23 mouse cellular contexts compared by ENCODE assay signal in genomic region chr2:92173186-92173585, GRCm38 (mm10).
"Had no signal": no experiment of that assay in that cellular context is flagged by ENCODE, and none has a peak within 500 bp of the region (broad histone marks: within the 10 kb centered on the region; RNA-seq: fewer than 3 reads in every experiment).

No protein-coding gene starts in this region.

- ATAC-seq: hindbrain, postnatal 0 days; liver, embryonic 12.5 days had no signal

- H3K9me3 ChIP-seq: heart, embryonic 12.5 days; hindbrain, embryonic 13.5 days; hindbrain, embryonic 15.5 days; kidney, embryonic 15.5 days; limb, embryonic 13.5 days; limb, embryonic 15.5 days; liver, embryonic 12.5 days had no signal

- DNase-seq: gastrocnemius, adult 2 months; gastrocnemius, postnatal 10 days; gastrocnemius, postnatal 25 days; heart, adult 2 months; heart, postnatal 10 days; kidney, adult 11 months; kidney, adult 2 months; kidney, adult 9 months; kidney, postnatal 14 days; kidney, postnatal 36 days; layer of hippocampus, adult 9-11 months; layer of hippocampus, postnatal 36 days; left cerebral cortex, postnatal 4 days had no signal

- H3K4me1 ChIP-seq: heart, embryonic 12.5 days; hindbrain, embryonic 13.5 days; hindbrain, embryonic 15.5 days; kidney, embryonic 15.5 days; limb, embryonic 13.5 days; limb, embryonic 15.5 days had no signal

- H3K27ac ChIP-seq: gastrocnemius, adult 2 months; heart, adult 2 months; hindbrain, embryonic 13.5 days; hindbrain, embryonic 15.5 days; hindbrain, postnatal 0 days; kidney, embryonic 15.5 days; kidney, postnatal 0 days; limb, embryonic 13.5 days; limb, embryonic 15.5 days; liver, embryonic 12.5 days; liver, embryonic 14.5 days had no signal

- H3K27me3 ChIP-seq: heart, embryonic 12.5 days; hindbrain, embryonic 13.5 days; hindbrain, embryonic 15.5 days; kidney, embryonic 15.5 days; limb, embryonic 13.5 days; limb, embryonic 15.5 days had no signal

- H3K9ac ChIP-seq: heart, embryonic 12.5 days; hindbrain, embryonic 13.5 days; hindbrain, embryonic 15.5 days; kidney, embryonic 15.5 days; limb, embryonic 13.5 days; limb, embryonic 15.5 days; liver, embryonic 12.5 days; liver, embryonic 14.5 days had no signal

- H3K4me2 ChIP-seq: heart, embryonic 12.5 days; hindbrain, embryonic 13.5 days; hindbrain, embryonic 15.5 days; kidney, embryonic 15.5 days; limb, embryonic 13.5 days; limb, embryonic 15.5 days; liver, embryonic 12.5 days had no signal

- H3K4me3 ChIP-seq: gastrocnemius, adult 2 months; heart, adult 2 months; heart, embryonic 12.5 days; hindbrain, embryonic 13.5 days; hindbrain, embryonic 15.5 days; kidney, embryonic 15.5 days; limb, embryonic 13.5 days; limb, embryonic 15.5 days; liver, embryonic 12.5 days had no signal

- H3K36me3 ChIP-seq: heart, embryonic 12.5 days; hindbrain, embryonic 13.5 days; hindbrain, embryonic 15.5 days; kidney, embryonic 15.5 days; limb, embryonic 13.5 days; limb, embryonic 15.5 days; liver, embryonic 12.5 days had no signal
